Mouse (Mus musculus) liver, embryonic 16.5 days (tissue): Measurements from ENCODE around the gene Pde11a. TPM values are rescaled to one million over a fixed set of nuclear protein-coding genes. Genes with fewer than 3 reads are reported as not detected.
A peak's percentile ranks its signal among the peaks of the same experiment; 100 is the strongest.

ENCODE experiments used
- ATAC-seq: fragments of 200-750 bp; cut with Nextera tagmentation; 2 replicates; pipeline ENCODE4 v1.8.0; 2017; ENCODE audit warnings: low read depth, mild to moderate bottlenecking, moderate number of reproducible peaks, moderate library complexity
- H3K27ac ChIP-seq: fragments of 300-500 bp; sonication (generic); 2 replicates; pipeline ENCODE4 v1.5.1; 2014; ENCODE audit warnings: mild to moderate bottlenecking, low read length
- H3K27me3 ChIP-seq: fragments of 300-500 bp; sonication (generic); 2 replicates; pipeline ENCODE4 v1.6.1; 2014; ENCODE audit warnings: low read depth, low read length, mixed read lengths; ENCODE audit not compliant: control insufficient read depth, insufficient read depth
- H3K36me3 ChIP-seq: fragments of 300-500 bp; sonication (generic); 2 replicates; pipeline ENCODE4 v1.6.1; 2014; ENCODE audit warnings: mild to moderate bottlenecking; ENCODE audit not compliant: control insufficient read depth, insufficient read depth
- H3K4me1 ChIP-seq: fragments of 300-500 bp; sonication (generic); 2 replicates; pipeline ENCODE4 v1.6.1; 2014; ENCODE audit warnings: low read depth, low read length, mixed read lengths; ENCODE audit not compliant: control insufficient read depth
- H3K4me2 ChIP-seq: fragments of 300-500 bp; sonication (generic); 2 replicates; pipeline ENCODE4 v1.6.1; 2014; ENCODE audit warnings: low read depth, low read length, mixed read lengths
- H3K4me3 ChIP-seq: fragments of 300-500 bp; sonication (generic); 2 replicates; pipeline ENCODE4 v1.5.1; 2014; ENCODE audit warnings: low read depth, mild to moderate bottlenecking, low read length
- H3K9ac ChIP-seq: fragments of 300-500 bp; sonication (generic); 2 replicates; pipeline ENCODE4 v1.6.1; 2014; ENCODE audit warnings: low read depth, low read length
- H3K9me3 ChIP-seq: fragments of 300-500 bp; sonication (generic); replicated peaks from 2 replicates; pipeline ENCODE4 v1.6.1; 2016; ENCODE audit warnings: low read length; ENCODE audit not compliant: control insufficient read depth
- WGBS: fragments of 180-500 bp; shearing (Covaris S2); extraction: QIAGEN DNeasy Blood & Tissue Kit; methylation state at CpG from one replicate; pipeline ENCODE4 v1.1.7; 2014; ENCODE audit not compliant: insufficient replicate concordance; 5-methylcytosine and 5-hydroxymethylcytosine counted together
- polyA plus RNA-seq: library from polyadenylated mRNA; unstranded; fragments of >200 nt; fragmentation: Nextera tagmentation; extraction: Ambion mirVana; gene quantifications from 2 replicates; pipeline ENCODE4 v1.2.1, GENCODE M21; 2015

The Pde11a gene
- polyA plus RNA-seq, 1 experiment from 2014 or later, result 0.05 TPM

GRCm38 (mm10) chr2:76016136-76016535 is 322.4 kb downstream of the Pde11a start:
- Histone ChIP-seq H3K36me3 (no peaks in the 10 kb centered on the region), H3K4me3 (no peak overlapping the region), H3K4me2 (no peak overlapping the region), H3K27me3 (no peaks in the 10 kb centered on the region), H3K27ac (no peak overlapping the region), H3K9ac (no peak overlapping the region), H3K9me3 (no peaks in the 10 kb centered on the region), H3K4me1 (no peaks in the 10 kb centered on the region)
- 74% methylated on average over 8 of the region's 8 CpGs for WGBS
- ATAC-seq, result no peak

- Histone ChIP-seq H3K27me3 (no peaks in the 10 kb centered on the region), H3K4me1 (no peaks in the 10 kb centered on the region), H3K4me3 (no peak overlapping the region), H3K9me3 (no peaks in the 10 kb centered on the region), H3K27ac (no peak overlapping the region), H3K9ac (no peak overlapping the region), H3K4me2 (no peak overlapping the region), H3K36me3 (no peaks in the 10 kb centered on the region)
- no peak for ATAC-seq
- WGBS, result 70% methylated on average over 7 of the region's 7 CpGs
These were observed 323.1 kb downstream of the Pde11a start for GRCm38 (mm10) chr2:76015460-76015859.

- WGBS, result 65% methylated on average over 3 of the region's 3 CpGs
- no peaks in the 10 kb centered on the region for H3K4me1 ChIP-seq
- H3K36me3 ChIP-seq, result no peaks in the 10 kb centered on the region
- H3K4me2 ChIP-seq, result no peak overlapping the region
- H3K9me3 ChIP-seq, result no peaks in the 10 kb centered on the region
- no peak for ATAC-seq
- no peak overlapping the region for H3K9ac ChIP-seq
- no peaks in the 10 kb centered on the region for H3K27me3 ChIP-seq
- no peak overlapping the region for H3K4me3 ChIP-seq
- H3K27ac ChIP-seq, result no peak overlapping the region
These were observed 323.9 kb downstream of the Pde11a start for GRCm38 (mm10) chr2:76014659-76015058.

- WGBS, result 28% methylated on average over 4 of the region's 4 CpGs
These were observed 332.4 kb downstream of the Pde11a start for GRCm38 (mm10) chr2:76006194-76006593.

GRCm38 (mm10) chr2:76002899-76003298 is 335.7 kb downstream of the Pde11a start:
- Histone ChIP-seq H3K27ac (no peak overlapping the region), H3K36me3 (no peaks in the 10 kb centered on the region), H3K9ac (no peak overlapping the region), H3K4me3 (no peak overlapping the region), H3K9me3 (no peaks in the 10 kb centered on the region), H3K4me1 (no peaks in the 10 kb centered on the region), H3K4me2 (no peak overlapping the region), H3K27me3 (no peaks in the 10 kb centered on the region; the same call in 1 of the 2 replicates)
- 64% methylated on average over 9 of the region's 9 CpGs for WGBS
- ATAC-seq, result no peak

More at GRCm38 (mm10) chr2:76006194-76006593, 332.4 kb downstream of the Pde11a start:
- no peak overlapping the region for H3K4me3 ChIP-seq
- no peak for ATAC-seq
- H3K4me1 ChIP-seq, result no peaks in the 10 kb centered on the region
- H3K27me3 ChIP-seq, result no peaks in the 10 kb centered on the region; the same call in 1 of the 2 replicates
- H3K9me3 ChIP-seq, result no peaks in the 10 kb centered on the region
- H3K9ac ChIP-seq, result no peak overlapping the region
- H3K4me2 ChIP-seq, result no peak overlapping the region
- no peak overlapping the region for H3K27ac ChIP-seq
- no peaks in the 10 kb centered on the region for H3K36me3 ChIP-seq

GRCm38 (mm10) chr2:76001392-76001791 is 337.2 kb downstream of the Pde11a start:
- no peaks in the 10 kb centered on the region; the same call in 1 of the 2 replicates for H3K27me3 ChIP-seq
- H3K4me1 ChIP-seq, result no peaks in the 10 kb centered on the region
- no peak for ATAC-seq
- no peaks in the 10 kb centered on the region for H3K9me3 ChIP-seq
- H3K4me3 ChIP-seq, result no peak overlapping the region
- WGBS, result 24% methylated on average over 8 of the region's 8 CpGs
- no peak overlapping the region for H3K4me2 ChIP-seq
- H3K9ac ChIP-seq, result no peak overlapping the region
- no peaks in the 10 kb centered on the region for H3K36me3 ChIP-seq
- H3K27ac ChIP-seq, result no peak overlapping the region

- H3K27ac ChIP-seq, result no peak overlapping the region
- no peaks in the 10 kb centered on the region for H3K36me3 ChIP-seq
- no peak overlapping the region for H3K4me3 ChIP-seq
- no peaks in the 10 kb centered on the region for H3K9me3 ChIP-seq
- H3K4me1 ChIP-seq, result no peaks in the 10 kb centered on the region
- H3K4me2 ChIP-seq, result no peak overlapping the region
- 50% methylated on average over 12 of the region's 12 CpGs for WGBS
- peak; percentile 65 for ATAC-seq
- no peaks in the 10 kb centered on the region for H3K27me3 ChIP-seq
- H3K9ac ChIP-seq, result no peak overlapping the region
These were observed 338.9 kb downstream of the Pde11a start for GRCm38 (mm10) chr2:75999636-76000035.

GRCm38 (mm10) chr2:75998692-75999091 is 339.9 kb downstream of the Pde11a start:
- Histone ChIP-seq H3K9ac (no peak overlapping the region), H3K9me3 (no peaks in the 10 kb centered on the region), H3K4me2 (no peak overlapping the region), H3K4me3 (no peak overlapping the region), H3K36me3 (no peaks in the 10 kb centered on the region), H3K27me3 (no peaks in the 10 kb centered on the region), H3K27ac (no peak overlapping the region), H3K4me1 (no peaks in the 10 kb centered on the region)
- ATAC-seq, result no peak
- 60% methylated on average over 8 of the region's 8 CpGs for WGBS

DNA sequence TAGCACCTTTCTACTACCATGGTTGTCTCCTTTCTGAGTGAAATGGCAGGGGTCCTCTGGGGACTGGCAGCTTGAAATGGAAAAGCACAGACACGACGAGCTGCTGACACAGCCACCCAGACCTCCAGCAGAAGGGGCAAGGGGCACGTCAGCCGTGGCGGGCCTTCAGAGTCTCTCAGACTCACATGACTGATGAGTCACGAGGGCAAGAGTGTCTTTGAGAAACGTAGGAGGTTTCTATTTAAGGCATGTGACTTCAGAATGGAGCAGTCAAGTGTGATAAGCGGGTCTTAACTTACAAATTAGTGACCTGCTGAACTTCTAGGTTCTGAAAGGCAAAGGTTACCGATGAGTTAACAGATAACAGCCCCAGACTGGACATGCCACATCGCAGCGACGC is 340.8 kb downstream of the Pde11a start:
- no peaks in the 10 kb centered on the region for H3K27me3 ChIP-seq
- H3K4me2 ChIP-seq, result no peak overlapping the region
- H3K36me3 ChIP-seq, result no peaks in the 10 kb centered on the region
- H3K4me3 ChIP-seq, result no peak overlapping the region
- WGBS, result 48% methylated on average over 12 of the region's 12 CpGs
- H3K9ac ChIP-seq, result no peak overlapping the region
- H3K27ac ChIP-seq, result no peak overlapping the region
- no peak for ATAC-seq
- no peaks in the 10 kb centered on the region for H3K9me3 ChIP-seq
- no peaks in the 10 kb centered on the region for H3K4me1 ChIP-seq
